Mouse (Mus musculus) CD4-positive, CD25-positive, alpha-beta regulatory T cell, adult 2 months (primary cell): ENCODE data around the gene Tcf23.

Experiments used
- DNase-seq: peaks from one replicate; pipeline ENCODE4 v3.0.0-alpha.2; 2012; ENCODE audit warnings: low read depth, low spot score

The Tcf23 gene

DNA sequence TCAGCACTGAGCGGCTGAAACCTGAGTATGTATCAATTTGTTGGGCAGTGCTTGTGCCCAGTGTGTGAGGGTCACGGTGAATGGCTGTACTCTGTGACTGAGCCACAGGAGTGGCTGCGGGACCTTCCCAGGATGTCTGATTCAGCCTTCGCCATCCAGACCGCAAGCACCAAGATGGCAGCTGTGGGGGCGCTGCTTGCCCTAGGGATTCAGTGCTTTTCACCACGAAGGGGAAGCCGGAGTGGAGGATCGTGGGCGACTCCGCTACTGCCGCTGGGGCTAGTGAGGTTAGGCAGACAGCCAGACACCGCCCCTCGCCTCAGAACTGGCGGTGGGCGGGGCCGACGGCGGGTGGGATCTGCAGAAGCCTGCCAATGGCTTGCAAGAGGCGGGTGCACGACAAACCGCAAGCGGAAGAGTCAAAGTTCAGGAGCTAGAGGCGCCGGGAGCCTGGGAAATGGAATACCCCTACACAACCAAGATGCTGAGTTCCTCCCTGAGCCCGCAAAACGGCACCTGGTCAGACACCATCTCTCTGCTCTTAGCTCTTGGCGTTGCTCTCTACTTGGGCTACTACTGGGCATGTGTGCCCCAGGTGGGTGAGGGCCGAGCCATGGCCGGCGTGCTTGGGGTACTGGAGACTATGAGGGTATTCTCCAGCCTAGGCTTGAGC, 18.7 kb upstream of the Tcf23 start:
- DNase-seq = peak; percentile 94

DNA sequence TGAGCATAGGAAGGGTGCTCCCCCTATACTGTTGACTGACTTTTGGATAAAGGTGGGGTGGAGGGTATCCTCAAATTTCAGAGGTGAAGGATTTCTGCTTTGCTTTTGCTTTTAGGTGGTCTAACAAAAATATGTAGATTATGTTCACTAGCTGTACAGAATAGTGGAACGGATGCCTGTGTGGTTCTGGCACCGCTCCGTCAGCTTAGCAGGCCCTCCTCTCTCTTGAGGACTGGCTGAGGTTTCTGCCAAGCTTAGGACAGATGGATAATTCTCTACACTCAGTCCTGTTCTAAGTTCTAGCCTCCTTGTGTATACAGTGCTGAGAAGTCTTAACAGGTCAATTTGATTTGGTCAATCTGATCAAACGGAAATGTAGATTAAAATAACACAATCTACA, 18.0 kb upstream of the Tcf23 start:
- DNase-seq = no peak

DNA sequence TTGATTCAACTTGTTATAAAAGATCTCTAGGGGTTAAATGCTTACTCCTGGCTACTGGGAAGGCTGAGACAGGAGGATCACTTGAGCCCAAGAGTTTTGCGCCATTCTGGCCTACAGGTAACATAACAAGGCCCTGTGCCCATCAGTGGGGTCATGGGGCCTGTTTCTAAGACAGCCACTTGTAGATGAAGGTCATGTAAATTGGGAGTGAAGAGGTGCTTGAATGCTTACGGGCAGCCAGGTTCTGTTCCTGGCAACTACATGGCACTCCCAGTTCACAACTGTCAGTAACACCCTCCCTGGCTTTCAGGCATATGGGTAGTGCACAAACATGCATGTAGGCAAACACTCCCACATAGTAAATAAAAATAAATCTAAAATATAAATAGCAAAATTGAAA, 17.5 kb upstream of the Tcf23 start:
- no peak for DNase-seq

DNA sequence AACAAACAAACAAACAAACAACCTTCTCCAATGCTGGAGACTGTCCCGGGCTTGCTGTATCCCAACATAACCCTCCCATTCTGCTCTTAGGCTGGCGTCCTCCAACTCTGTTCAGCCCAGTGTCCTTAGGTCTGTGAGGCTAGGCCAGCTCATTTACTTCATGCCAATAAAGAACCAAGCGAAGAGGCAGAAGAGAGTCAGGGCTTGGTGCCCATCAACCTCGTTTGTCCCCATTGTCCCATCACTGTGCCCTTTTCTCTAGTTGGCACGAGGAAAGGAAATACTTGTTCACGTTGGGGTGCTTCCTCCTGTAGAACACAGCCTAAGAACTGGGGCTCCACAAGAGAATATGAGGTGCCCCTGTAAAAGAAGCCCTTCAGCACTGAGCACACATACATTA, 16.8 kb upstream of the Tcf23 start:
- DNase-seq = no peak

DNA sequence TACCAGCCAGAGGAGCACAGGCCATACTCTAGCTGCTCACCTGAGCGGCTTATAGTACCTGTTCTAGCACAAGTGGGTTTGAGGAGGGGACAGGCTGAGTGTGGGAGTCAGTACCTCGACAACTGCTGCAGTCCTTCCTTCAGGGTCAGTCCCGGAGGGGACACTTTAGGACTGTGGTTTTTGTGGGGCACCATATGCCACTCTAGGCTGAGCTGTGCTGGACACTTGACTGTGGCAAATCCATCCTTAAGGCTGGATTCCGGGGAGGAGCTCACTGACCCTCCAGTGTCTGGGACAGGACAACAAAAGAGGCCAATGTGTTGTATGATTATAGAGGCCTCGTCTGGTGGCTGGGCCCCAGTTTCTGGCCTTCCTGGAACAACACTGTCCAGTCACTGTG, 15.9 kb upstream of the Tcf23 start:
- DNase-seq = no peak

DNA sequence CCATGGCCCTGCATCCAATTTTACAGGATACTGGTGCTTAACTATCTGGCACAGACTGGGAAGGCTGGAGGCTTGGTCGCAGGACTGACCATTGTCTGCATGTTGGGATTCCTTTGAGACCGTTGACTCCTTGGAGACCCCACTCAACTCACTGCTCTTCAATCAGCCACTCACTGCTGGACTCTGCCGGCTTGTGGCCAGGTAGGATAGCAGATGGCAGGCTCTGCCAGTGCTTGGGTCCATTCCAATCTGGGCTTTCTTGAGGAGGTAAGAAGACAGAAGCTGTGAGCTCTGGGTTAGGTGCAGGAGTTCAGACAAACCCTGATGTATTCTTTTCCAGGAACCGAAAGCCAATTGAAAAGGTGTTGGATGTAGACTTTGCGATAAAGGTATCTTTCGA, 14.4 kb upstream of the Tcf23 start:
- no peak for DNase-seq

DNA sequence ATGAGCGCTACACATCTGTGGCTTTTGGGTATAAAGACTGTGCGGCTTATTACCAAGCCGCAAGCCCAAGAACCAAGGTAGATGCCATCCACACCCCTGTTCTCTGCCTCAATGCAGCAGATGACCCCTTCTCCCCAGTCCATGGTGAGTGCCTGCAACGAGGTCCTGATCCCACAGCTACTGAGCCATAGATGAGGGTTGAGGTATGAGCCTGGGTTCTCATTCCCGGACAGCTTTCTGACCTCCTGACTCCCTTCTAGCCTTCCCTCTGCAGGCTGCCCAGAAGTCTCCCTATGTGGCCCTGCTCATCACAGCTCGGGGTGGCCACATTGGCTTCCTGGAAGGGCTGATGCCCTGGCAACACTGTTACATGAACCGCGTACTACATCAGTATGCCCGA, 13.9 kb upstream of the Tcf23 start:
- no peak for DNase-seq

DNA sequence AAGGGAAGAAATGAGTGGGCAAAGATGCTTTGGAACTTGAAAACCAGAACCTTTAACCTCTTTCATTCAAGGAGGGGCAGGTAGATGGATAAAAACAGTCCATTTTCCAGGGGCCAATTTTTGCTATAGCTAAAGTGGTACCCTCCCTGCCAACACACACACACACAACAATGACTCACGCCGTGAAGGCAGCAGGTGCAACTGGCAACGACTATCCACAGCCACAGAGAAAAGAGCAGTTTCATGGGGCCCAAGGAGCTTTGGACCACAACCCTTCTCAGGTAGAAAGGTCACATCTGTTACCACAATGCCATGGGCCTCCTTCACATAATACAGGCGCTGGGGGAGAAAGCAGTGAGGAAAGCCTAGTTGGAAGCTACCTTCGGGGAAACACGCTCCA, 12.7 kb upstream of the Tcf23 start:
- no peak for DNase-seq

DNA sequence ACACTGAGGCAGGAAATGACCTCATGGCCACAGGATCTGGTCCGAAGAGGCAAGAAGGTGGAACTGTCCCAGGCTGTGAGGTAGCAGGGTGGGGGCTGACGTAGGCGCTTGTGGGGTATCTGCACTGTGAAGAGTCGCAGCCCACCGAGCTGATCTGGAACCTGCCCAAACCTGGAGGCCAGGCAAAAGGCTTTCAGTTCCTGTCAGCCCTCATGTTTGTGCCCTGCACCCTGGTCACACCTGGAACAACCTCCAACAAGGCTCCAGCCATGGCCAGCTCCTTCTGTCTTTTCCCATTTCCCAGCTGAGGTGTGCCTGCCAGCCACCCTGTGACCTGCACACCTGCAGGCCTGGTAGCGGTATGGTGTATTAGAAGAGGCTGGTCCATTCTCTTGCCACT, 10.6 kb upstream of the Tcf23 start:
- DNase-seq = no peak

DNA sequence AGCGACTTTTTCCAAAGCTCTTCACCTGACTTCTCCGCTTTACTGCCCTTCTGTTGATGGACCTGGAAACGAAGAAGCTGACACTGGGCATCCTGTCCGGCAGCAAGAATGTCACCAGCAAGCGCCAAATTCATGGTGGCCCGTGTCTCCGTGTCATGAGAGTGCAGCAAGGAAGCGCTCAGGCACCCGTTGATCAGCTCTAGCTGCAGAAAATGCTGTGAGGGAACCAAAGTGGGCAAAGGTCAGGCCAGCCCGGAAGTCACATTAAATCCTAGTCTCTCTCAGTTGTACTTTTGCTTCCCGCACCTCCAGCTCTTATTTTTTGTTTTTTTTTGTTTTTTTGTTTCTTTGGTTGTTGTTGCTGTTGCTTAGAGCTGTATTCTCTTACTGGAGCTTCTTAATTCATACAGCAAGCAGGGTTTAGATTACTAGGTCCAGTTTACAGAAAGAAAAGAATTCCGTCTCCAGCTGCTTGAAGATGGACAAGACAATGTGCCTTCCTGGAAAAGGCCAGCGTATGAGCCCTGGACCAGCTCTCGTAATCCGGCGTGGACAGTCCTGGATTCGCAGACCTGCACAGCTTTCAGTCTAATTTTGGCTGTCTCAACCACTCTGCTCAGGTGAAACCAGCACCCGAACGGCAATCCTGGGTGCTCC, 9.1 kb upstream of the Tcf23 start:
- DNase-seq = peak; percentile 32

DNA sequence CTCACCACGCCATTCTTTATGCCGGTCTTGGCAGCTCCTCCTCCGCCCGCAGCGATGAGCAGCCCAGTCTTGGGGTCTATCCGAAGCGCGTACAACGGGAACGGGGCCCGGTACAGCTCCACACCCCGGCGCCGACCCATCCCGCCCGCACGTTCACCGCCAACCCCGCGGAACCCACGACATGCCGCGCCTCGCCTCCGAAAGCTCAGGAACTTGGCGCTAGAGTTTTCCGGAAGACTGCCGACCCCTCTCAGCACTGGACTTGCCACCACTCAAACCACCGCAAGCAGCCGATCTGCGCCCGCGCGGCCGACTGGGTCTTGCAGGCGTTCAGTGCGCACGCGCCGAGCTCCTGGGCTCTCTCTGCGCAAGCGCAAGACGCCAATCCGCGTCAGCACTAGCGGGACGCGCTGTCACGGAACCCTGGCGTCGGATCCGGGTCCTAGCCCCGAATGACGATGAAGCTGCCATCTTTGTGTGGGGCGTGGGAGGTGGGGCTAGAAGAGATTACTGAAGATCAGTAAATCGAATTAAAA, 8.4 kb upstream of the Tcf23 start, which contains the start of gene Preb:
TSS of gene Preb (minus strand) at position 396 of the 536 bp plus-strand sequence.
- peak; percentile 99 for DNase-seq

DNA sequence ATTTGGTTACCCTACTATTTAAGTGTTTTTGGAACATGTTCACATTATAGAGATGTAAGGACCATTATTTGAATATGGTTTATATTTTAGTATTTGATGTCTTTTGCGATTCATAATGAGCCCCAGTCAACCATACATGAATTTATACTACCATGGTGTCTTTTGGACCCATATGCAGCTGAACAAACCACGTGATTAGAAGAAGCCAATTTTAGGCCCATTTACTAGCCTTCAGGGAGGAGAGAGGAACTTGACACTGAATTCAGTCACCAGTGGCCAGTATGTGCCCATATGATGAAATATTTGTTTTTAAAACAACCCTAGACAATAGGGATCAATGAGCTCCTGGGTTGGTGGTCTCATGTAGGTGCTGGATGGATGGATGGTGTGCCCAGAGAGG, 7.6 kb upstream of the Tcf23 start:
- no peak for DNase-seq

DNA sequence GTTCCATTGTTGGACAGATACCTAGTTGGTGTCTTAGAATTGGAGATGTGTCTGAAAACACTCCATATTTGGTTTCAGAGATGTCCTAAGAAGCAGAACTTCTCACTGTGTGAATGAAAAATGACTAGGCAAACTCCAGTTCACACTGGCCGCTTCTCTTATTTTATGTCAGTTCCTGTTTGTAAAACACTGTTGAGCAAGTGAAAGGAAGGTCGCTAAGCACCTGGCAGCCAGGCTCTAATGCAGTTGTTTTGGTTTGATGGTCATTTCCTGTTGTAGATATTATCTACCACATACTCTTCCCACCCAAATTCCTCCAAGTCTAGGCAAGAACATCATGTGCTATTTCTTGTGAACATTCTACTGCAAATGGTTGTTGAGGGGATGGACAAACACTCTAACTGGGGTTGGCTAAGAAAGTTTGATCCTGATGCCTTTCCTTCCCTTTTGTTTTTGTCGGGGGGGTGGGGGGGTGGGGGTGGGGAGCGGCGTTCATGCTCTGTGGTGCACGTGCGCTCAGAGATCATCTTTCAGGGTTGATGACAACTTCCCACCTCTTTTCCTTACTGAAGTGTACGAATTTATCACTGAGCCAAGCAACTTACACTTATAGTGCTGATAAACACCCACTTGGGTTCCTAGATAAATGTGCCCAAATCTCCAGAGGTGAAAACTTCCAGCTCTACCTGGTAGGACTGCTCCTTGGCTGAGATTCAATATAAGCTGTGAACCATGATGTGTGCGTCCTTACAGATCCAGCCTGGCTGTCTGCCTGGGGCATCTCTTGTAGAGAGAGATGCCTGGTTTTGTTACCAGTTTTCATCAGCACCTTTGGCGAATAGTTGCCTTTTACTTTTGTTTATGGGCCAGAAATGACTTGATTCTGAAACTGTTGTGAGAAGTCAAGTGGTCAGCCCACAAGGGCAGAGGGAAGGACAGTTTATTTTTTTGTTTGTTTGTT, 6.6 kb upstream of the Tcf23 start:
- DNase-seq = peak; percentile 69

DNA sequence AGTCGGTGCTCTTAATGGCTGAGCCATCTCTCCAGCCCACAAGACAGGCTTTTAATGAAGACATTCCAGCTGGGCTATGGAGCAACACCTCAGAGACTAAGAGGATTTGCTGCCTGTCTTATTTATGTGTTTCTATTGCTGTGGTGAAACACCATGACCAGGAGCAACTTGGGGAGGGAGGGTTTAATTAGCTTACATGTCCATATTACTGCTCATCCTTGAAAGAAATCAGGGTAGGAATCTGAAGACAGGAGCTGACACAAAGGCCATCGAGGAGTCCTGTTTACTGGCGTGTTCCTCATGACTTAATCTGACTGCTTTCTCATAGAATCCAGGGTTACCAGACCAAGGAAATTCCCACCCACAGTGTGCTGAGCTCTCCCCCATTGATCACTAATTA, 4.5 kb upstream of the Tcf23 start:
- DNase-seq = no peak

DNA sequence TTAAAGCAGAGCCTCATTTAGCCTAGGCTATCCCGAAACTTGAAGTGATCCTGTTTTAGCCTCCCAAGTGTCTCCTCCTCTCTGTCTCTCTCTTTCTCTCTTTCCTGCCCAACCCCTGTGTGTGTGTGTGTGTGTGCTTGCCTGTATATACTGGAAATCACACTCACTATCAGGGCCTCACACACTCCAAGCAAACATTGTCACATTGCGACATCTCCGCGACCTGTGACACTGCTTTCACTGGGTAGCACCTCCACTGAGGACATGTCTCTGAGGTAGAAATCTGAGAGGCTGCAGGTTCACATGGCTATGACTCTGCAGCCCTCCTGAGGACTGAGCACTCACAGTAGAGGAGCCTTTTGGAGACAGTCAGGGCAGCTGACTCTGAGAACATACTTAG, 2.3 kb upstream of the Tcf23 start:
- DNase-seq = no peak

DNA sequence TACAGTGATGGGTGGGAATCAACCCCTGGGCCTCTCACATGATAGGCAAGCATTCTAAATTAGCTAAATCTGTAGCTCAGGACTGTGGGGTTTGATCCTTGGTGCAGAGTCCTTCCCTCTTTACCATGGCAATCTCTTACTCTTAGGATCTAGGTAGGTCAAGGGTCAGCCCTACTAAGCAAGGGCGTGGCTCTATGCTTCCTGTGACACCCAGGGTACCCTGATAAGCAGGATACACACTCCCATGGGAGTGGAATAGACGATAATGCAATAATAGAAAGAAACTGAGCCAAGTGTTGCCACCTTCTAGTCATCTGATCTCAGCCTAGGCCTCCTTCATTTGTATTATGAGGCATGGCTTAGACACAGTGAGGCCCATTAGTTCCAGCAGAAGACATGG, 978 bp downstream of the Tcf23 start:
- DNase-seq = no peak

DNA sequence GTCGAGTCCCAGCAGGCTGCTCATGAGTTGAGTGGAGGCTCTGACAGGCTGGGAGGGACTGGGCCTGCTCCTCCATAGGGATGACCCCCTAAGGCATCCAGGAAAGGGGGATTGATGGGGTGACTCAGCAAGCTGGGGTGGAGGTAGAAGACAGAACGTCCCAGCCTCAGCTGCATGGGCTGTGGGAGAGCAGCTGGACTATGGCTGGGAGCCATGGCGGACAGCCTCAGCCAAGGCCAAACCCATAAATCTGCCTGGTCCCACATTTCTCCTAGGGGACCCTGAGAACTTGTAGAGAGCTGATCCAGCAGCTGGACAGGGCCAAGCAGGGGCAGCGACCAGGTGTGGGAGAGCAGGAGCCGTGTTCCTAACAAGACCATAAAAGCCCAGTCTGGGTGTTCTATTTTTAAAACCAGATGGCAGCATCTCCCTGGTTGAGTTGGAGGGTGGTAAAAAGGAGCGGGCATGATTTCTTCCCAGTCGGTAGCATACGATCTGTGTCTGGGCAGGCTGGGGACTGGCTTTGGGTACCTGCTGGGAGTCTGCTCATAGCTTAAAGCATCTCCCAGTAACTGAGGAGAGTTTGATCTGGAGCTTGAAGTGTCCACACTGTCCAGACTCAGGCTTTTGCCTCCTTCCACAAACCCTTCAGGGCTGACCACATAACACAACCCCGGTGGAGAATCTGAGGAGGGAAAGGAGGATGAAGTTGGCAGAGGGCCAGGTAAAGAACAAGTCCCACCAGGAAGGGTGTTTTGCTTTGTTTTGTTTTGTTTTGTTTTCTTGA, 6.6 kb downstream of the Tcf23 start:
- no peak for DNase-seq

DNA sequence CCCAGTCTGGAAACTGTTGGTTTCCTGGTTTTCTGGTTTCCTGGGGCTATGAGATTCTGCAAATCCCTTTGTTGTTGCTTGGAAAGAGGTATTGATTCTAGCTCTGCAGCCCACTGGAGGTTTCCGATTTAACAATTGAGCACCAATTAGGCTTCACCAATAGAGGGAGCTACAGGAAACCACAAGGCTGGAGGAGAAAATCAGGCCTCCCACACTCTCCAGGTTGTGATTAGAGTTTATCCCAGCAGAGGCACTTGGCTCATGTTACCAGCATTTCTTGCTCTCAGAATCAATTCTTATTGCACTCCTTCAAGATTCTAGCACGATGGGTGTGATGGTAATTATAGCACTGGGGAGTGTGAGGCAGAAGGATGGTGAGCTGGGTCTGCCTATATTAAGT, 13.9 kb downstream of the Tcf23 start:
- peak; percentile 59 for DNase-seq

DNA sequence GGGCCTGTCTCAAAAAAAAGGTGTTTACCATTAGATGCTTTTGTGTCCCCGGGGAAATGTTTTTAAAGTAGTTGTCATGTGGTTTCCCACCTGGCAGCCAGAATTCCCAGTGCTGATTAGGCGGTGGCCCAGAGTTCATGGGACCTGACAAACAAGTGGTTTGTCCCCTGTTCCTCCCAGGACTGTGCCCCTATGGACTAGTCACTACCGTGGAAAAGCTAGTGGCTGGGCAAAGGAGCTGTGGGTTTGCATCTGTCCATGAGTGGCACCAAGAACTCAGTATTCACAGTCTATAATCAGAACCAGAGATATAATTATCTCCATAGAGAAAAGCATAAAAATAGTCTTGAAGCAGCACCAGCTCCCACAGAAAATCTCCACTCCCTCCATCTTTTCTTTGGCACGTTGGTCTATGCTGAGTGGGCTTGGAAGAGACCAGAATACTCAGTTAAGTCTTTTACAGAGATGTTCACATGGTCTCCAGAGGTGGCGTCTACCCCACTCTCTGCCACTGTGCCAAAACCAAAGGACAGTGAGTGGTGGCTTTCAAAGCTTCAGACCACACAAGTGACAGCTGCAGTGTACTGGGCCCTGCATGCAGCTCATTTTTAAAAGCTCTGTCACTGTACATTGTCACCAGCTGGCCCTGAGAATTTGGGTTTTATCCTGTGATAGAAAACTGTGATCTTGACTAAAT, 24.7 kb downstream of the Tcf23 start:
- DNase-seq = no peak

DNA sequence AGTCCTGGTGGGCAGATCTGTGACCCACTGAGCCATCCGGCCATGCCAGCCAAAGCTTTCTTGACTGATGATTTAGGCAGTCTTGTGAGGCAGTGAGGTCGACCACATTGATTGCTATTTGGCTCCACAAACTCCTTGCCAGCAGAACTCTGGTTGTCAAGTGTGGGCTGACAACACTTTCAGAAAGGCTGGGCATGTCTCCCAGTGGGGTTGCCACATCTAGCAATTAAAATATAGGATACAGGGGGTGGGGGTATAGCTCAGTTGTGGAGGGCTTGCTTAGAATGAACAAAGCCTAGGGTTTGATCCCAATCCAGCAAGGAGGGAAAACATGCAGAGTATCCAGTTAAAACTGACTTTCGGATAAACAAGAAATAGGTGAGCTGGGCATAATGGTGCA, 25.6 kb downstream of the Tcf23 start:
- no peak for DNase-seq
